Mouse (Mus musculus) hindlimb bud, embryonic 11.5 days (tissue): Measurements from ENCODE around the gene Higd1a.

ENCODE experiments used
- DNase-seq: peaks from one replicate; pipeline ENCODE4 v3.0.0-alpha.2; 2012; ENCODE audit warnings: low read depth, low spot score; ENCODE audit errors: extremely low spot score

The Higd1a gene

DNA sequence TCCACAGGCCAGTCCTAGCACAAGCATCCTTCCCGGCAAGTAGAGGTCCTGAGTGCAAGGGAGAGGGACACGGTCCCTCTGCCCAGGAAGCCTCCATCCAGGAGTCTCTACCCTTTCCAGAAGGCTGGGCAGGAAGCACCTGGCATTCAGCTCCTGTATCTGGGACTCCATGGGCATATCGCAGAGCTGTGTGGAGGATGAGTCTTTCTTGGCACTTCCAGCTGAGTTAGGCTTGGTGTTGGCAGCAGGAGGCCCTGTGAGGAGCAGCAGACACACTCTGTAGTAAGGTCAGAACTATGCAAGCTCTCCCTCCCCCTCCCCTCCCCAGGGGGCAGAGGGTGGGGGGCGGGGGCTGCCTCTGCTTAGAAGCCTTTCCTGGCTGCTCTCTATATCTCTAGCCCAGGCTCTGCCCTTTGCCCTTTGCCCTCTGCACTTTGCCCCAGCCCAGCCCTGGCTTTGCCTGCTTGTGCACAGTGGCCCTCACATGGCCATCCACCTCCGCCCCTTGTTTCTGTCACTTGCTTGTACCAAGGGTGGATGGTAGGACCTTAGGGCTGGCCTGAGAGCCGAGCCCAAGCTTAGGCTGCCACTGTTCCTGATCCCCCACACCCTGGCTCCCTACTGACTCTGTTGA is 59.2 kb downstream of the Higd1a start:
- DNase-seq, result no peak
